Mouse (Mus musculus) heart, adult 10 weeks (tissue): Measurements from ENCODE around the gene Olfr1020. TPM values are rescaled to one million over a fixed set of nuclear protein-coding genes. Genes with fewer than 3 reads are reported as not detected.

Experiments
- polyA plus RNA-seq: library from polyadenylated mRNA; stranded (reverse); fragments of 350-450 nt; fragmentation: Illumina TruSeq; extraction: RNeasy Lipid Tissue Mini Kit (QIAGEN cat#74804); gene quantifications from one replicate; pipeline ENCODE4 v1.2.3, GENCODE M21; 2014; ENCODE audit warnings: low read depth, low replicate concordance

Gene Olfr1020
- not detected for polyA plus RNA-seq

DNA sequence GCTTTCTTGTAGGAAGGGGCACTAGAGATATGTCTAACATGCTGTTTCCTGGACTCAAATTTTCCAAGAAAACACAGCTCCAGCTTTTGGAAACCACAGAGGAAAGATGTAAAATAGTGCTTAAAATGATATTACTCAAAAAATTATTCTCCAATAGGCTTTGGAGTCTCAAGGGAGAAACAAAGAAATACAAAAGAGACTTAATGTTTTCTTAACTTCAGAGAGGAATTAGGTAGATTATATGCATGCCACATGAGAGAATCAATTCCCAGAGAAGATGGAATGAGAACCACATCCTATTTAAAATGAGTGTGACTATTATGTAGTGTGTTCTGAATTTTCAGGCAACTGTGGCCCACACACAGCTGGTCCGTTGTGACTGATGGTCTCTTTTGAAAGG, at the start of gene Olfr1020:
Olfr1020 (plus strand) TSS at position 301 of the 400 bp plus-strand sequence.

DNA sequence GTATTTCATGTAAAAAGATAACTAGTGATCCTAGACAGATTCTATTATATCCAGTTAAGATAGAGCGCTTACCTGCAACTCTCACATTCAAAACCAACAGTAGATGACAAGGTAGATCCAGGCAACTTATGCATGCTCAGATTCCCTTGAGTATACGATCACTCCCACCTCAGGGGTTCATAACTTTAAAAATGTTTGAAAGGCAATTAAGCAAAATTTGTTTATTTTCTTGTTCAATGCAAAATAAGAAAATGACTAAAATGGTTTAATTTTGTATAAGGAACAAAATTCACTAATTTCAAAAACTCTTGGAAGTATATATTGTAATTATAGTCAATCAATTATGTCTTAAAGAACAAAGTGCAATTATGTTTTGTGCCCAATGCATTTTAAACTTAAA, 44.4 kb upstream of the Olfr1020 start, which contains the start of gene Olfr1016:
Olfr1016 (minus strand) TSS at position 101 of the 400 bp plus-strand sequence.

DNA sequence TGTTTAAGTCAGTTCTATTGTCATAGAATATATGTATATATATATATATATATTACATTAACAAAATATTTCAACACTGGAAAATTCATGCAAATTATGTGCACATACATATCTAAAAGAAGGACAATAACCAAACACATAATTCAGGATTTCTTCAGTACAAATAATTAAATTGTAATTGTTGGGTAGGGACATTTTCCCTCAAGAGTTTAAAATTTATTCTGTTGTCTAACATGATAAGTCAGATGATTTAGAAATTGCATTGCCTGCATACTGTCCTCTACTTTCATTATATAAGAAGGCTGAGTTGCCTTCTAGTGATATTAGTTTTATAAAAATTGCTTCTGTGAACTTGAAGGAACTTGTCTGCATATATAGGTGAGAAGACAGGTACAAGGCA, 28.7 kb upstream of the Olfr1020 start, which contains the start of gene Olfr1018:
Olfr1018 (plus strand) TSS at position 301 of the 400 bp plus-strand sequence.

GRCm38 (mm10) chr2:85845383-85845782, 1.4 kb upstream of the Olfr1020 start, which contains the start of gene Olfr1019:
TSS of gene Olfr1019 (minus strand) at chr2:85845483.

DNA sequence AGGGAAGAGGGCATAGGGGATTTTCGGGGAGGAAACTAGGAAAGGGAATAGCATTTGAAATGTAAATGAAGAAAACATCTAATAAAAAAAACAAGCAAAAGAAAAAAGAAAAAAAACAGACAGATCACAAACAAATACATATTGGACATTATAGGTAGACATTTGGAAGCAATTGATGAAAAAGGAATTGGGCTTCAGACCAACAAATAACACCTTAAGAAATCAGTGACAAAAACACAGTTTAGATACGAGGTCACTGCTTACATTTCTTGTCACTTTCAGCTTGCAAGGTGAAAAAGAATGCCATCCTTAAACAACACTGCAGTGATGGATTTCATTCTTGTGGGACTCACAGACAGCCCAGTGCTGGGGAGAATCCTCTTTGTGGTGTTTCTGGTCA, 21.5 kb downstream of the Olfr1020 start, which contains the start of gene Olfr1022:
Olfr1022 (plus strand) TSS at position 301 of the 400 bp plus-strand sequence.

DNA sequence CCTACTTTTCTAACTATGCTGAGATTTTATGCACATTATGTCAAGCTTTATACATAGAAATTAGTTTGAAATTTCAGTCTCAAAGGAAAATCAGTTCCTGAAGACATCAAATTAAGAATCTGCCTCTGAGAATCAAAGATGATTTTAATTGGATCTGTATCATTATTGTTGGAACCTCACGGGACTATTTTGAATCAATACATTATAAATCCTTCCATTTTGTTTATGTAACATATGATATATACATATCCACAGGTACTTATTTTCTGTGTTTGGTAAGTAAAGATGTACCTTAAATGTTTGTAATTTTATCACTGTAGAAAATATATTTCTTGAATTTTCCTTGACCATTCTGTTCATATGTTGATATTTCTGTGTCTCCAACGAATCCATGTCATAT, 38.5 kb downstream of the Olfr1020 start, which contains the start of gene Olfr1023:
Olfr1023 (plus strand) TSS at position 301 of the 400 bp plus-strand sequence.

Other genes with a start within 250 kb of the Olfr1020 start
- not detected for gene Olfr1000, start 235.1 kb upstream of the Olfr1020 start, polyA plus RNA-seq
- gene Olfr1002, start 196.3 kb upstream of the Olfr1020 start, polyA plus RNA-seq: not detected
- gene Olfr154, start 182.6 kb upstream of the Olfr1020 start, polyA plus RNA-seq: not detected
- gene Olfr1006, start 168.3 kb upstream of the Olfr1020 start, polyA plus RNA-seq: not detected
- gene Olfr1008, start 157.6 kb upstream of the Olfr1020 start, polyA plus RNA-seq: not detected
- gene Olfr1009, start 131.6 kb upstream of the Olfr1020 start, polyA plus RNA-seq: not detected
- not detected for gene Olfr1012, start 84.3 kb upstream of the Olfr1020 start, polyA plus RNA-seq
- gene Olfr1013, start 79.9 kb upstream of the Olfr1020 start, polyA plus RNA-seq: not detected
- not detected for gene Olfr1014, start 74.3 kb upstream of the Olfr1020 start, polyA plus RNA-seq
- not detected for gene Olfr1015, start 65.0 kb upstream of the Olfr1020 start, polyA plus RNA-seq
- not detected for gene Olfr1016, start 44.5 kb upstream of the Olfr1020 start, polyA plus RNA-seq
- not detected for gene Olfr1018, start 28.6 kb upstream of the Olfr1020 start, polyA plus RNA-seq
- gene Olfr1019, start 1.5 kb upstream of the Olfr1020 start, polyA plus RNA-seq: not detected
- gene Olfr1022, start 21.6 kb downstream of the Olfr1020 start, polyA plus RNA-seq: not detected
- gene Olfr1023, start 38.6 kb downstream of the Olfr1020 start, polyA plus RNA-seq: not detected
- gene Olfr1024, start 58.0 kb downstream of the Olfr1020 start, polyA plus RNA-seq: not detected
- not detected for gene Olfr1025-ps1, start 68.2 kb downstream of the Olfr1020 start, polyA plus RNA-seq
- gene Olfr1026, start 74.5 kb downstream of the Olfr1020 start, polyA plus RNA-seq: not detected
- gene Olfr1028, start 103.4 kb downstream of the Olfr1020 start, polyA plus RNA-seq: not detected
- gene Olfr1029, start 126.9 kb downstream of the Olfr1020 start, polyA plus RNA-seq: not detected
- gene Olfr1030, start 132.2 kb downstream of the Olfr1020 start, polyA plus RNA-seq: not detected
- not detected for gene Olfr1031, start 143.3 kb downstream of the Olfr1020 start, polyA plus RNA-seq
- not detected for gene Olfr1032, start 158.5 kb downstream of the Olfr1020 start, polyA plus RNA-seq
- 4.8 TPM for gene Olfr1033, start 173.6 kb downstream of the Olfr1020 start, polyA plus RNA-seq
- 0.92 TPM for gene Olfr1034, start 198.8 kb downstream of the Olfr1020 start, polyA plus RNA-seq
- gene Olfr1036, start 227.0 kb downstream of the Olfr1020 start, polyA plus RNA-seq: not detected
- gene Olfr1037, start 240.4 kb downstream of the Olfr1020 start, polyA plus RNA-seq: not detected